In genomic region chr12:104243307-104243706, GRCm38 (mm10) we compare ENCODE assay signal across 20 mouse cellular contexts. TPM values are rescaled to one million over a fixed set of nuclear protein-coding genes. Genes with fewer than 3 reads are reported as not detected.
"Had no signal": no experiment of that assay in that cellular context is flagged by ENCODE, and none has a peak within 500 bp of the region (broad histone marks: within the 10 kb centered on the region; RNA-seq: fewer than 3 reads in every experiment).

No protein-coding gene starts in this region.

- H3K4me3 ChIP-seq: layer of hippocampus, adult 2 months; limb, embryonic 13.5 days; megakaryocyte, embryonic 14.5 days; midbrain, embryonic 15.5 days; neural tube, embryonic 12.5 days had no signal

- H3K27me3 ChIP-seq: limb, embryonic 13.5 days; megakaryocyte, embryonic 14.5 days; midbrain, embryonic 15.5 days; neural tube, embryonic 12.5 days had no signal

- ATAC-seq: midbrain, embryonic 15.5 days had no signal

- DNase-seq: kidney, adult 18-20 months; kidney, postnatal 10 days; kidney, postnatal 4 days; left cerebral cortex, postnatal 4 days; lung, embryonic 14.5 days; retina, postnatal 1 day; thymus, postnatal 36 days had no signal

- H3K36me3 ChIP-seq: limb, embryonic 13.5 days; midbrain, embryonic 15.5 days; neural tube, embryonic 12.5 days had no signal

- H3K4me1 ChIP-seq: limb, embryonic 13.5 days had no signal

- H3K9me3 ChIP-seq: limb, embryonic 13.5 days; megakaryocyte, embryonic 14.5 days; midbrain, embryonic 15.5 days; neural tube, embryonic 12.5 days had no signal

- H3K4me2 ChIP-seq: limb, embryonic 13.5 days; lung, embryonic 14.5 days; midbrain, embryonic 11.5 days; midbrain, embryonic 15.5 days; neural tube, embryonic 12.5 days had no signal

- H3K27ac ChIP-seq: layer of hippocampus, adult 2 months; limb, embryonic 13.5 days; liver, embryonic 14.5 days; macrophage; midbrain, embryonic 15.5 days; neural tube, embryonic 12.5 days had no signal

- H3K9ac ChIP-seq: limb, embryonic 13.5 days; liver, embryonic 14.5 days; lung, embryonic 14.5 days; midbrain, embryonic 15.5 days; neural tube, embryonic 12.5 days had no signal

RNA-seq across cellular contexts. Expression of gene Serpina3i, which starts 19.6 kb away (rescaled TPM):
- total RNA-seq: layer of hippocampus, postnatal 10 days; left cerebral cortex, adult 18-20 months; left cerebral cortex, postnatal 4 days; monocyte, adult 5-6 weeks had no signal
- polyA plus RNA-seq: lung, embryonic 14.5 days; macrophage had no signal

RNA-seq across cellular contexts. Expression of gene Serpina3f, which starts 29.0 kb away (rescaled TPM):
- total RNA-seq: layer of hippocampus, adult 2 months; layer of hippocampus, postnatal 10 days; left cerebral cortex, adult 18-20 months; left cerebral cortex, postnatal 10 days; left cerebral cortex, postnatal 4 days had no signal
- polyA plus RNA-seq: kidney, embryonic 14.5 days; limb, embryonic 13.5 days; neural tube, embryonic 12.5 days had no signal
